9 mouse cellular contexts compared by ENCODE assay signal in genomic region chr3:55520240-55521180, GRCm38 (mm10). TPM values are rescaled to one million over a fixed set of nuclear protein-coding genes. Genes with fewer than 3 reads are reported as not detected.
DNase-seq lines count a peak whose midpoint lies in the region; ATAC-seq and TF ChIP-seq lines count a peak whose summit lies in the region.
"Had no signal": no experiment of that assay in that cellular context is flagged by ENCODE, and none has a peak within 500 bp of the region (broad histone marks: within the 10 kb centered on the region; RNA-seq: fewer than 3 reads in every experiment).

No protein-coding gene starts in this region.

- H3K36me3 ChIP-seq in MEL (ENCODE audit: control insufficient read depth in 1 of 2, insufficient read depth in 2 of 2, low read length in 2 of 2) = no peaks in the 10 kb centered on the region
- no peaks in the 10 kb centered on the region for H3K36me3 ChIP-seq in embryonic facial prominence, embryonic 15.5 days
- no peaks in the 10 kb centered on the region for H3K36me3 ChIP-seq in heart, embryonic 16.5 days (ENCODE audit: control insufficient read depth, insufficient read depth)
- H3K36me3 ChIP-seq in lung, embryonic 16.5 days (ENCODE audit: control insufficient read depth, insufficient read depth, low read length) = no peaks in the 10 kb centered on the region

- TF ChIP-seq POLR2A in MEL (IDR thresholded peaks at IDR 0.05; ENCODE audit: control insufficient read depth in 1 of 2, insufficient read depth in 1 of 2, low read depth in 1 of 2, low read length in 2 of 2, poor library complexity in 1 of 2) = no peak

- DNase-seq in MEL (ENCODE audit: low read depth, low spot score) = peak; percentile 10
- peak; percentile 93 for DNase-seq in brain, adult 2 months (ENCODE audit: low read depth, low spot score)
- DNase-seq in kidney, postnatal 36 days = peak; percentile 69 to 83
- peak; percentile 55 for DNase-seq in ovary, postnatal 36 days (ENCODE audit: low spot score)
- DNase-seq in urinary bladder, postnatal 36 days (ENCODE audit: low spot score in 2 of 2) = peak; percentile 58 to 71

- H3K9me3 ChIP-seq in MEL (replicated peaks; ENCODE audit: insufficient read depth, low read length) = no peaks in the 10 kb centered on the region
- H3K9me3 ChIP-seq in embryonic facial prominence, embryonic 15.5 days (replicated peaks) = no peaks in the 10 kb centered on the region
- no peaks in the 10 kb centered on the region for H3K9me3 ChIP-seq in heart, embryonic 16.5 days (replicated peaks; ENCODE audit: control insufficient read depth, low read length)
- no peaks in the 10 kb centered on the region for H3K9me3 ChIP-seq in lung, embryonic 16.5 days (ENCODE audit: control insufficient read depth, low read length)

- H3K27me3 ChIP-seq in MEL (ENCODE audit: control insufficient read depth in 1 of 2, insufficient read depth in 2 of 2, low read length in 2 of 2) = no peaks in the 10 kb centered on the region
- H3K27me3 ChIP-seq in embryonic facial prominence, embryonic 15.5 days = no peaks in the 10 kb centered on the region
- no peaks in the 10 kb centered on the region for H3K27me3 ChIP-seq in heart, embryonic 16.5 days (ENCODE audit: control insufficient read depth, insufficient read depth, low read length)
- no peaks in the 10 kb centered on the region for H3K27me3 ChIP-seq in lung, embryonic 16.5 days (ENCODE audit: control insufficient read depth, insufficient read depth, low read depth, low read length)

- TF ChIP-seq EP300 in MEL (IDR thresholded peaks at IDR 0.05; ENCODE audit: low read depth in 1 of 2, low read length in 2 of 2) = no peak

- 8% methylated on average over 12 of the region's 12 CpGs for WGBS in embryonic facial prominence, embryonic 15.5 days
- WGBS in heart, embryonic 16.5 days = 20% methylated on average over 12 of the region's 12 CpGs
- 24% methylated on average over 12 of the region's 12 CpGs for WGBS in lung, embryonic 16.5 days

- TF ChIP-seq RAD21 in MEL (IDR thresholded peaks at IDR 0.05; ENCODE audit: low read depth, low read length) = peak; percentile 43

- H3K4me2 ChIP-seq in embryonic facial prominence, embryonic 15.5 days (replicated peaks) = no peak overlapping the region
- peak overlapping the region; percentile 25; the same call in 1 of the 2 replicates for H3K4me2 ChIP-seq in heart, embryonic 16.5 days (ENCODE audit: low read depth, low read length)
- no peak overlapping the region for H3K4me2 ChIP-seq in lung, embryonic 16.5 days (ENCODE audit: low read depth, low read length)

- no peaks in the 10 kb centered on the region for H3K4me1 ChIP-seq in MEL (ENCODE audit: control insufficient read depth in 1 of 2, insufficient read depth in 2 of 2, low read length in 2 of 2)
- peaks cover 22% of the 10 kb centered on the region for H3K4me1 ChIP-seq in embryonic facial prominence, embryonic 15.5 days
- no peaks in the 10 kb centered on the region for H3K4me1 ChIP-seq in heart, embryonic 16.5 days (ENCODE audit: control insufficient read depth, insufficient read depth, low read length)
- H3K4me1 ChIP-seq in lung, embryonic 16.5 days (replicated peaks; ENCODE audit: control insufficient read depth, insufficient read depth, low read length) = peaks cover 6% of the 10 kb centered on the region; the same call in 1 of the 2 replicates

- 0 out of 2 replicates have a peak, but pooled peaks have one; percentile 58 for ATAC-seq in embryonic facial prominence, embryonic 15.5 days (ENCODE audit: insufficient number of reproducible peaks, low FRiP score, low TSS enrichment, low read depth)
- no peak; the same call in 1 of the 2 replicates for ATAC-seq in heart, embryonic 16.5 days (replicated peaks; ENCODE audit: extremely low read depth, insufficient read depth, low FRiP score)
- ATAC-seq in lung, embryonic 16.5 days (ENCODE audit: low read depth) = peak; percentile 58; the same call in 1 of the 2 replicates

- H3K9ac ChIP-seq in MEL (ENCODE audit: control insufficient read depth, low read depth, low read length, poor library complexity, severe bottlenecking) = no peak overlapping the region
- no peak overlapping the region for H3K9ac ChIP-seq in embryonic facial prominence, embryonic 15.5 days
- no peak overlapping the region for H3K9ac ChIP-seq in heart, embryonic 16.5 days (ENCODE audit: low read length)
- no peak overlapping the region for H3K9ac ChIP-seq in lung, embryonic 16.5 days (ENCODE audit: low read length)

- H3K79me2 ChIP-seq in MEL (ENCODE audit: control insufficient read depth, insufficient read depth, low read length, poor library complexity) = no peaks in the 10 kb centered on the region

- no peak overlapping the region for H3K27ac ChIP-seq in MEL (ENCODE audit: control insufficient read depth, low read depth, low read length)
- H3K27ac ChIP-seq in embryonic facial prominence, embryonic 15.5 days (replicated peaks) = no peak overlapping the region
- no peak overlapping the region for H3K27ac ChIP-seq in heart, embryonic 16.5 days (ENCODE audit: low read length)
- no peak overlapping the region for H3K27ac ChIP-seq in lung, embryonic 16.5 days (ENCODE audit: low read length)

- no peak overlapping the region for H3K4me3 ChIP-seq in MEL (ENCODE audit: control insufficient read depth in 1 of 2, insufficient read depth in 1 of 2, low read depth in 2 of 2, low read length in 2 of 2)
- no peak overlapping the region for H3K4me3 ChIP-seq in embryonic facial prominence, embryonic 15.5 days (replicated peaks)
- no peak overlapping the region for H3K4me3 ChIP-seq in heart, embryonic 16.5 days (ENCODE audit: low read length)
- H3K4me3 ChIP-seq in lung, embryonic 16.5 days (ENCODE audit: low read length) = no peak overlapping the region

- TF ChIP-seq CTCF in MEL (IDR thresholded peaks at IDR 0.05 in 2 of 3, conservative IDR thresholded peaks at IDR 0.05 in 1 of 3; ENCODE audit: control insufficient read depth in 1 of 3, insufficient read depth in 1 of 3, low read depth in 2 of 3, low read length in 3 of 3, poor library complexity in 1 of 3, severe bottlenecking in 1 of 3) = peak; percentile 13 to 40 (median 36); a peak in 2 of 6 replicates

TF ChIP-seq in MEL, 35 proteins besides CTCF, POLR2A, EP300 and RAD21:
- TF ChIP-seq ZMIZ1 (IDR thresholded peaks at IDR 0.05; ENCODE audit: low read depth, low read length) (no peak), GATA1 (IDR thresholded peaks at IDR 0.05; ENCODE audit: low read depth, low read length) (no peak), TBP (IDR thresholded peaks at IDR 0.05; ENCODE audit: low read depth, low read length) (no peak), KAT2A (conservative IDR thresholded peaks at IDR 0.05; ENCODE audit: low read depth, low read length) (no peak), ELF1 (IDR thresholded peaks at IDR 0.05; ENCODE audit: low read depth, low read length) (no peak), JUND (IDR thresholded peaks at IDR 0.05; ENCODE audit: low read depth, low read length) (no peak), ZNF384 (IDR thresholded peaks at IDR 0.05; ENCODE audit: low read depth, low read length) (no peak), UBTF (IDR thresholded peaks at IDR 0.05; ENCODE audit: borderline replicate concordance, insufficient read depth, low read depth, low read length) (no peak), RCOR1 (IDR thresholded peaks at IDR 0.05; ENCODE audit: low read depth, low read length) (no peak), MAX (IDR thresholded peaks at IDR 0.05; ENCODE audit: low read length) (no peak), NRF1 (IDR thresholded peaks at IDR 0.05; ENCODE audit: insufficient read depth, low read depth, low read length, poor library complexity, severe bottlenecking) (no peak), GABPA (IDR thresholded peaks at IDR 0.05; ENCODE audit: low read depth, low read length) (no peak), SIN3A (IDR thresholded peaks at IDR 0.05; ENCODE audit: low read length) (no peak), MAZ (IDR thresholded peaks at IDR 0.05; ENCODE audit: low read depth, low read length) (no peak), MEF2A (IDR thresholded peaks at IDR 0.05; ENCODE audit: extremely low read depth, insufficient replicate concordance, low read depth, low read length, poor library complexity, severe bottlenecking) (no peak), MXI1 (IDR thresholded peaks at IDR 0.05; ENCODE audit: low read depth, low read length) (no peak), MAFK (IDR thresholded peaks at IDR 0.05; ENCODE audit: borderline replicate concordance, low read depth, low read length) (no peak), E2F4 (IDR thresholded peaks at IDR 0.05; ENCODE audit: borderline replicate concordance, low read depth, low read length) (no peak)

RNA-seq across cellular contexts. Expression of gene Gm21954, which starts 48.5 kb away (rescaled TPM):
- total RNA-seq in MEL (2012; rRNA removed) = not detected in 2 replicates
- not detected for polyA plus RNA-seq in MEL (2012; ENCODE audit: insufficient read depth in 1 of 2, insufficient read length in 2 of 2, low read depth in 1 of 2, low replicate concordance in 2 of 2, missing spikeins in 1 of 2)
- polyA plus RNA-seq in embryonic facial prominence, embryonic 15.5 days (2015; fragmentation: Nextera tagmentation; extraction: Ambion mirVana) = not detected in 2 replicates
- not detected in 2 replicates for polyA plus RNA-seq in heart, embryonic 16.5 days (2015; fragmentation: Nextera tagmentation; extraction: Ambion mirVana)
- not detected in 2 replicates for polyA plus RNA-seq in lung, embryonic 16.5 days (2015; fragmentation: Nextera tagmentation; extraction: Ambion mirVana)
- total RNA-seq: layer of hippocampus, adult 18-20 months had no signal

Comparison
In these comparisons a context has a peak if more than half of its experiments do, and no peak if none do; other contexts are left out.
1. DNase-seq: peak in every context shown above with its lines; median percentile 93 in brain, adult 2 months; 76 in kidney, postnatal 36 days; 64 in urinary bladder, postnatal 36 days; 55 in ovary, postnatal 36 days; 10 in MEL.